Mouse (Mus musculus) spleen, postnatal 0 days (tissue): ENCODE data around the gene Krt7. TPM values are rescaled to one million over a fixed set of nuclear protein-coding genes. Genes with fewer than 3 reads are reported as not detected.

ENCODE experiments used
- microRNA counts: library from miRNA; unstranded; fragments of <30 nt; microRNA quantifications from one replicate; lab custom pipeline; 2015
- polyA plus RNA-seq: library from polyadenylated mRNA; unstranded; fragments of >200 nt; fragmentation: Nextera tagmentation; extraction: Ambion mirVana; gene quantifications from 2 replicates; pipeline ENCODE4 v1.2.1, GENCODE M21; 2015

Krt7 gene
- polyA plus RNA-seq = 19.1 and 21.2 TPM in 2 replicates

GRCm38 (mm10) chr15:101410775-101411174 is at the start of gene Krt7:
Krt7 (plus strand) TSS chr15:101411043.

GRCm38 (mm10) chr15:101370101-101370911 is 40.5 kb upstream of the Krt7 start, which contains the start of gene Krt80:
Krt80 (minus strand) TSS chr15:101370162.

GRCm38 (mm10) chr15:101438555-101438954 is 27.7 kb downstream of the Krt7 start, which contains the start of gene Krt87:
Krt87 (minus strand) TSS chr15:101438804.

GRCm38 (mm10) chr15:101447444-101447843 is 36.6 kb downstream of the Krt7 start, which contains the start of gene Krt88:
Krt88 (plus strand) TSS chr15:101447744.

GRCm38 (mm10) chr15:101463651-101464050 is 52.8 kb downstream of the Krt7 start, which contains the start of gene Krt81:
Krt81 (minus strand) TSS chr15:101463751.

GRCm38 (mm10) chr15:101472952-101473528 is 62.2 kb downstream of the Krt7 start, which contains the start of gene Krt86:
Krt86 (plus strand) TSS chr15:101473478.

MicroRNAs encoded within 50 kb of the gene (microRNA counts, 519-probe panel; counts per million panel counts)
- microRNA mmu-miR-1941-3p (lab: Ali Mortazavi, UCI) (88.3 counts per million), microRNA mmu-miR-1941-5p (lab: Ali Mortazavi, UCI) (88.3 counts per million)

Other genes with a start within 250 kb of the Krt7 start
- gene Acvr1b, start 237.0 kb upstream of the Krt7 start, polyA plus RNA-seq = 1.4 and 2.3 TPM in 2 replicates
- 1.0 and 1.8 TPM in 2 replicates for gene Grasp, start 186.9 kb upstream of the Krt7 start, polyA plus RNA-seq
- 4.1 and 4.2 TPM in 2 replicates for gene Nr4a1, start 156.8 kb upstream of the Krt7 start, polyA plus RNA-seq
- 41.2 and 46.5 TPM in 2 replicates for gene Atg101, start 126.8 kb upstream of the Krt7 start, polyA plus RNA-seq
- gene 6030408B16Rik, start 117.8 kb upstream of the Krt7 start, polyA plus RNA-seq = 4.9 and 7.6 TPM in 2 replicates
- gene Krt80, start 40.9 kb upstream of the Krt7 start, polyA plus RNA-seq = 1.0 and 1.7 TPM in 2 replicates
- gene Krt87, start 27.8 kb downstream of the Krt7 start, polyA plus RNA-seq = 0.05 and 0.34 TPM in 2 replicates
- not detected in 2 replicates for gene Krt88, start 36.7 kb downstream of the Krt7 start, polyA plus RNA-seq
- not detected in 2 replicates for gene Krt81, start 52.7 kb downstream of the Krt7 start, polyA plus RNA-seq
- 0.12 and 0.25 TPM in 2 replicates for gene Krt86, start 62.4 kb downstream of the Krt7 start, polyA plus RNA-seq
- gene Krt83, start 80.5 kb downstream of the Krt7 start, polyA plus RNA-seq = 1.3 and 1.7 TPM in 2 replicates
- gene Gm49425, start 106.2 kb downstream of the Krt7 start, polyA plus RNA-seq = not detected in 2 replicates
- not detected in 2 replicates for gene Krt84, start 121.8 kb downstream of the Krt7 start, polyA plus RNA-seq
- not detected in 2 replicates for gene Krt82, start 139.6 kb downstream of the Krt7 start, polyA plus RNA-seq
- gene Krt90, start 151.9 kb downstream of the Krt7 start, polyA plus RNA-seq = not detected in 2 replicates
- not detected in 2 replicates for gene Krt75, start 162.9 kb downstream of the Krt7 start, polyA plus RNA-seq
- gene Gm5414, start 217.1 kb downstream of the Krt7 start, polyA plus RNA-seq = not detected in 2 replicates
- gene Gm5478, start 236.3 kb downstream of the Krt7 start, polyA plus RNA-seq = not detected in 2 replicates